Mouse (Mus musculus) heart, postnatal 36 days (tissue): ENCODE data around the gene Trim58. TPM values are rescaled to one million over a fixed set of nuclear protein-coding genes. Genes with fewer than 3 reads are reported as not detected.

ENCODE experiments used
- DNase-seq, 2 experiments: peaks; one replicate each; pipeline ENCODE4 v3.0.0; 2021 to 2022
- intact Hi-C: fragments of 180-260 bp; cut with DNase I; formaldehyde crosslinking; loops from one replicate; pipeline ENCODE4 v1.15.1; 2025
- total RNA-seq, 2 experiments: library from RNA; stranded (reverse); gene quantifications; 2 replicates each; pipeline ENCODE4 v1.2.3; 2021

Trim58 gene
- total RNA-seq, result not detected

- intact Hi-C loops, result no loop called here
Observed at GRCm38 (mm10) chr11:58640272-58640867, at the start of gene Trim58. Trim58 (plus strand) TSS chr11:58640465.

GRCm38 (mm10) chr11:58594814-58595213, 45.5 kb upstream of the Trim58 start, which contains the start of gene Olfr324:
Olfr324 (plus strand) TSS chr11:58595114.
- intact Hi-C loops, result no loop called here

More at GRCm38 (mm10) chr11:58640272-58640867, at the start of gene Trim58:
- no peak for DNase-seq

GRCm38 (mm10) chr11:58597837-58598236, 42.4 kb upstream of the Trim58 start:
- intact Hi-C loops, result no loop called here
- no peak for DNase-seq

More at GRCm38 (mm10) chr11:58594814-58595213, 45.5 kb upstream of the Trim58 start, which contains the start of gene Olfr324:
- DNase-seq, result no peak

- no peak for DNase-seq
- intact Hi-C loops, result no loop called here
Observed at GRCm38 (mm10) chr11:58602062-58602461, 38.2 kb upstream of the Trim58 start.

GRCm38 (mm10) chr11:58602800-58603560, 37.3 kb upstream of the Trim58 start:
- DNase-seq, result no peak
- intact Hi-C loops, result no loop called here

GRCm38 (mm10) chr11:58604688-58605087, 35.6 kb upstream of the Trim58 start:
- no peak for DNase-seq
- intact Hi-C loops, result no loop called here

- intact Hi-C loops, result no loop called here
- DNase-seq, result no peak
Observed at GRCm38 (mm10) chr11:58605228-58605627, 35.0 kb upstream of the Trim58 start.

- intact Hi-C loops, result no loop called here
- DNase-seq, result no peak
Observed at GRCm38 (mm10) chr11:58606177-58606919, 33.9 kb upstream of the Trim58 start.

GRCm38 (mm10) chr11:58607030-58607429, 33.2 kb upstream of the Trim58 start:
- intact Hi-C loops, result no loop called here
- DNase-seq, result no peak

GRCm38 (mm10) chr11:58613359-58613758, 26.9 kb upstream of the Trim58 start:
- no peak for DNase-seq
- intact Hi-C loops, result no loop called here

- no peak for DNase-seq
- intact Hi-C loops, result no loop called here
Observed at GRCm38 (mm10) chr11:58614526-58614925, 25.7 kb upstream of the Trim58 start.

GRCm38 (mm10) chr11:58615975-58616374, 24.3 kb upstream of the Trim58 start, which contains the start of gene 2210407C18Rik:
2210407C18Rik (minus strand) TSS chr11:58616075.
- DNase-seq, result no peak
- intact Hi-C loops, result no loop called here

- DNase-seq, result no peak
- intact Hi-C loops, result no loop called here
Observed at GRCm38 (mm10) chr11:58618369-58618768, 21.9 kb upstream of the Trim58 start.

GRCm38 (mm10) chr11:58618793-58619192, 21.5 kb upstream of the Trim58 start:
- no peak for DNase-seq
- intact Hi-C loops, result no loop called here

GRCm38 (mm10) chr11:58626146-58626545, 14.1 kb upstream of the Trim58 start:
- intact Hi-C loops, result no loop called here
- no peak for DNase-seq

- intact Hi-C loops, result loop anchor here (5.0 kb wide), 1 partner anchor 138 kb away; the partner anchor contains the start of gene Olfr332
- DNase-seq, result no peak
Observed at GRCm38 (mm10) chr11:58630401-58630800, 9.9 kb upstream of the Trim58 start, which contains the start of gene Olfr323. Olfr323 (minus strand) TSS chr11:58630501.

GRCm38 (mm10) chr11:58634878-58635277, 5.4 kb upstream of the Trim58 start:
- no peak for DNase-seq
- intact Hi-C loops, result loop anchor here (5.0 kb wide), 2 partner anchors 143 to 333 kb away; partner anchors contain the start of gene Olfr332

GRCm38 (mm10) chr11:58636376-58636977, 3.8 kb upstream of the Trim58 start:
- intact Hi-C loops, result loop anchor here (1.0 to 5.0 kb wide), 3 partner anchors 48 to 334 kb away; no protein-coding TSS in a partner anchor
- DNase-seq, result peak; percentile 51 to 62

GRCm38 (mm10) chr11:58638176-58638701, 2.0 kb upstream of the Trim58 start:
- DNase-seq, result peak in 1 of 2 experiments; percentile 20
- intact Hi-C loops, result loop anchor here (5.0 kb wide), 1 partner anchor 336 kb away; no protein-coding TSS in a partner anchor

GRCm38 (mm10) chr11:58641057-58641456, 792 bp downstream of the Trim58 start:
- no peak for DNase-seq
- intact Hi-C loops, result no loop called here
